17 mouse cellular contexts compared by ENCODE assay signal in the genomic region with DNA sequence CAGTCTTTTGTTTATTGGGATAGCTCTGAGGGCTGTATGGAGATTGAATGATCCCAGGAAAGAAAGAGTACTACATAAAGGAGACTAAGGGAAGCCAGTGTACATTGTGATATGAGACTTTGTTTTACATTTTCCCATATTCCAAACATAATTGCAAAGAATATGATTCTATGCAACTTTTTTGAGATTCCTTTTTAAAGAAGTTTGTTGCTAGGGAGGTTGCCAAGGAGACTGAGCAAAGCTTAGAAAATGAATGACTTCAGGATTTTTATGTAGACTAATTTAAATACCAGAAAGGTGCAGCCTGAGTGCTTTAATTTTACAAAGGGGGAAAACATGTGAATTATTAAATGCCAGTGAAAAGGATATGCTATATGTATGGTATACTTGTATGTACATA.
"Had no signal": no experiment of that assay in that cellular context is flagged by ENCODE, and none has a peak within 500 bp of the region (broad histone marks: within the 10 kb centered on the region; RNA-seq: fewer than 3 reads in every experiment).

No protein-coding gene starts in this region.

- H3K27ac ChIP-seq: lung, embryonic 15.5 days; macrophage; midbrain, embryonic 12.5 days; midbrain, embryonic 15.5 days; neural tube, embryonic 12.5 days; stomach, embryonic 15.5 days; stomach, postnatal 0 days had no signal

- H3K4me3 ChIP-seq: lung, embryonic 15.5 days; megakaryocyte, embryonic 14.5 days; midbrain, embryonic 12.5 days; midbrain, embryonic 15.5 days; neural tube, embryonic 12.5 days; stomach, embryonic 15.5 days had no signal

- DNase-seq: liver, postnatal 0 days; lung, adult 2 months; lung, postnatal 14 days; lung, postnatal 36 days; right cerebral cortex, postnatal 14 days; thymus, adult 18-20 months; thymus, postnatal 14 days; thymus, postnatal 36 days had no signal

- H3K4me2 ChIP-seq: lung, embryonic 15.5 days; midbrain, embryonic 12.5 days; midbrain, embryonic 15.5 days; neural tube, embryonic 12.5 days; stomach, embryonic 15.5 days had no signal

- H3K9ac ChIP-seq: liver, postnatal 0 days; lung, embryonic 15.5 days; midbrain, embryonic 12.5 days; midbrain, embryonic 15.5 days; neural tube, embryonic 12.5 days; stomach, embryonic 15.5 days had no signal

- H3K27me3 ChIP-seq: lung, embryonic 15.5 days; megakaryocyte, embryonic 14.5 days; midbrain, embryonic 12.5 days; midbrain, embryonic 15.5 days; neural tube, embryonic 12.5 days; stomach, embryonic 15.5 days had no signal

- H3K9me3 ChIP-seq: lung, embryonic 15.5 days; megakaryocyte, embryonic 14.5 days; midbrain, embryonic 12.5 days; midbrain, embryonic 15.5 days; neural tube, embryonic 12.5 days; stomach, embryonic 15.5 days had no signal

- ATAC-seq: liver, postnatal 0 days; lung, postnatal 0 days; midbrain, embryonic 15.5 days had no signal

- H3K36me3 ChIP-seq: lung, embryonic 15.5 days; midbrain, embryonic 12.5 days; midbrain, embryonic 15.5 days; neural tube, embryonic 12.5 days; stomach, embryonic 15.5 days had no signal

- H3K4me1 ChIP-seq: lung, embryonic 15.5 days; megakaryocyte, embryonic 14.5 days; midbrain, embryonic 12.5 days; midbrain, embryonic 15.5 days; neural tube, embryonic 12.5 days; stomach, embryonic 15.5 days had no signal
